Mouse (Mus musculus) forebrain, embryonic 10.5 days (tissue): ENCODE data around the gene Gpd1. TPM values are rescaled to one million over a fixed set of nuclear protein-coding genes. Genes with fewer than 3 reads are reported as not detected.
"Not testable (repeated sequence)": the region's sequence is repeated elsewhere in the genome, so short reads cannot be mapped to it uniquely, and the experiment has no call there.

Experiments used
- DNase-seq: peaks from one replicate; pipeline ENCODE4 v3.0.0-alpha.2; 2017; ENCODE audit warnings: low spot score; ENCODE audit errors: extremely low spot score
- H3K27ac ChIP-seq: fragments of 300-500 bp; sonication (generic); 2 replicates; pipeline ENCODE4 v1.5.1; 2016; ENCODE audit warnings: mild to moderate bottlenecking
- H3K27me3 ChIP-seq: fragments of 300-500 bp; sonication (generic); 2 replicates; pipeline ENCODE4 v1.6.1; 2016; ENCODE audit warnings: mild to moderate bottlenecking; ENCODE audit not compliant: poor library complexity, severe bottlenecking
- H3K36me3 ChIP-seq: fragments of 300-500 bp; sonication (generic); replicated peaks from 2 replicates; pipeline ENCODE4 v1.6.1; 2016; ENCODE audit warnings: mild to moderate bottlenecking, moderate library complexity
- H3K4me1 ChIP-seq: fragments of 300-500 bp; sonication (generic); 2 replicates; pipeline ENCODE4 v1.6.1; 2016
- H3K4me3 ChIP-seq: fragments of 300-500 bp; sonication (generic); 2 replicates; pipeline ENCODE4 v1.5.1; 2016; ENCODE audit warnings: mild to moderate bottlenecking, moderate library complexity
- H3K9me3 ChIP-seq: fragments of 300-500 bp; sonication (generic); 2 replicates; pipeline ENCODE4 v1.6.1; 2016; ENCODE audit warnings: mild to moderate bottlenecking, moderate library complexity
- WGBS: fragments of 180-500 bp; shearing (Covaris S2); methylation state at CpG from one replicate; pipeline ENCODE4 v1.1.7; 2016; 5-methylcytosine and 5-hydroxymethylcytosine counted together
- polyA plus RNA-seq: library from polyadenylated mRNA; unstranded; fragments of >200 nt; fragmentation: Nextera tagmentation; extraction: Ambion mirVana; gene quantifications from 2 replicates; pipeline ENCODE4 v1.2.1, GENCODE M21; 2016

The Gpd1 gene
- polyA plus RNA-seq, 1 experiment from 2014 or later = 0.38 TPM

DNA sequence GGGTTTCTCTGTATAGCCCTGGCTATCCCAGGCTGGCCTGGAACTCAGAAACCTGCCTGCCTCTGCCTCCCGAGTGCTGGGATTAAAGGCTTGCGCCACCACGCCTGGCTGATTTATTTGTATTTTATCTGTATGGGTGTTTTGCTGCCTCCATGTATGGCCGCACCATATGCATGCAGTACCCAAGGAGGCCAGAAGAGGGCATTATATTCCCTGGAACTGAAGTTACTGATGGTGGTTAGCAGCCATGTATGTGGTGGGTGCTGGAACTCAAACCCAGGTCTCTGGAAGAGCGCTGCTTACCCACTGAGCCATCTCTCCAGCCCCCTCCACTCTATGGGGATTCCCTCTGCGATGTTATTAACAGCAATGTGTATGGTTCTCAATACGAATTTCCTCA lies 34.4 kb upstream of the Gpd1 start:
- WGBS = 95% methylated on average over 7 of the region's 7 CpGs
- DNase-seq = no peak
- H3K4me1 ChIP-seq = peaks cover 18% of the 10 kb centered on the region
- H3K9me3 ChIP-seq = no peaks in the 10 kb centered on the region
- H3K4me3 ChIP-seq = no peak overlapping the region
- H3K27ac ChIP-seq = no peak overlapping the region
- H3K36me3 ChIP-seq = no peaks in the 10 kb centered on the region
- peaks cover 10% of the 10 kb centered on the region; the same call in 1 of the 2 replicates for H3K27me3 ChIP-seq

DNA sequence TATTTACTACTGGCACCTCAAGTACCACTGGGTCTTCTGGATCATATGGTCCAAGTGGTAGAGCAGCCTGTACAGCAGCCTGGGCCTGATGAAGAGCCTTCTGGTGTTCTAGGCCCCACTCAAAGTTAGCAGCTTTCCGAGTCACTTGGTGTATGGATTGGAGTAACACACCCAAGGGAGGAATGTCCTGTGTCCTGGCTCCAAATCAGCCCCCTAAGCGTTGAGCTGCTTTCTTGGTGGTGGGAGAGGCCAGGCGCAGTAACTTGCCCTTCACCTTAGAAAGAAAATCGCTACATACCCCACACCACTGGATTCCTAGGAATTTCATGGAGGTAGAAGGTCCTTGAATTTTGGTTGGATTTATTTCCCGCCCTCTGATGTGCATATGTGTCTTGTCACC lies 33.2 kb upstream of the Gpd1 start:
- Histone ChIP-seq H3K27ac (no peak overlapping the region), H3K36me3 (no peaks in the 10 kb centered on the region), H3K4me3 (no peak overlapping the region), H3K4me1 (peaks cover 6% of the 10 kb centered on the region), H3K27me3 (peaks cover 4% of the 10 kb centered on the region; the same call in 1 of the 2 replicates), H3K9me3 (no peaks in the 10 kb centered on the region)
- no peak for DNase-seq
- WGBS = 95% methylated on average over 5 of the region's 5 CpGs

DNA sequence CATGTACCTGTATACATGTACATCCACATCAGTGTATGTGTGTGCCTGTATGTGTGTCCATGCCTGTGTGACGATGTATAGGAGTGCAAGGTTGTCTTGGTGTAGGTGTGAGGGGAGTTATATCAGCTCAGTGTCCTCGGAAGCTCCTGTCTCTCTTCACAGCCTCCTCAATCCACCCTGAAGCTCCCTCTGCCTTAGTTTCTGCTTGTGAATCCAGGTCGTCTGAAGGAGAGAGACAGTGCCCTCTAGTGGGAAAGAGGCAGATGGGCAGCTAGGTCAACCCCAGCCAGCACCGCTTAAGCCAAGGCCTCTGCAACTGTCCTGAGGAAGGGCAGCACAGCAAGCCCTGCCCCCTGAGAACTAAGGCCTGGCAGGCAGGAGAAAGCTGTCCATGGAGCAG lies 28.6 kb upstream of the Gpd1 start:
- peaks cover 21% of the 10 kb centered on the region for H3K4me1 ChIP-seq
- H3K4me3 ChIP-seq = no peak overlapping the region
- peak; percentile 71 for DNase-seq
- H3K27me3 ChIP-seq = peaks cover 38% of the 10 kb centered on the region
- no peak overlapping the region for H3K27ac ChIP-seq
- no peaks in the 10 kb centered on the region for H3K36me3 ChIP-seq
- no peaks in the 10 kb centered on the region for H3K9me3 ChIP-seq
- 6% methylated on average over 4 of the region's 4 CpGs for WGBS

DNA sequence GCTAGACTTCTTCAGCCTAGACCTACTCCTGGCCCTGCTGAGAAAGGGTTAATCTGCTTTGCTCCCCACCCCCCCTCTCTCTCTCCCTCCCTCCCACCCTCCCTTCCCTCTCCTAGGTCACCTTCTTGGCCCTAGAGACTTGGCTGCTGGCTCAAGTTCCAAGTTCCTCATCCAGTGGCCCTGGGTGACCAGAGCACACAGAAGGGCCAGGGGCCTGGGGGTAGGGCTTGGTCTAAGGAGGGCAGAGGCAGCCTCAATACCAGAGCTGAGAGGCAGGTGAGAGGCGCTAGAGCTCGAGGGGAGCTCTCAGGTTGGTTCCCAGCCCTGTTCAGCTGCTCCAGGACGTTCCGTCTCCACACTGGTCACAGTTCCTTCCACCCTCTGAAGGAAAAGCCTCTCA lies 26.4 kb upstream of the Gpd1 start:
- no peak overlapping the region for H3K27ac ChIP-seq
- no peak overlapping the region for H3K4me3 ChIP-seq
- WGBS = 13% methylated on average over 4 of the region's 4 CpGs
- H3K27me3 ChIP-seq = peaks cover 38% of the 10 kb centered on the region
- H3K9me3 ChIP-seq = no peaks in the 10 kb centered on the region
- no peaks in the 10 kb centered on the region for H3K36me3 ChIP-seq
- DNase-seq = no peak
- peaks cover 30% of the 10 kb centered on the region for H3K4me1 ChIP-seq

DNA sequence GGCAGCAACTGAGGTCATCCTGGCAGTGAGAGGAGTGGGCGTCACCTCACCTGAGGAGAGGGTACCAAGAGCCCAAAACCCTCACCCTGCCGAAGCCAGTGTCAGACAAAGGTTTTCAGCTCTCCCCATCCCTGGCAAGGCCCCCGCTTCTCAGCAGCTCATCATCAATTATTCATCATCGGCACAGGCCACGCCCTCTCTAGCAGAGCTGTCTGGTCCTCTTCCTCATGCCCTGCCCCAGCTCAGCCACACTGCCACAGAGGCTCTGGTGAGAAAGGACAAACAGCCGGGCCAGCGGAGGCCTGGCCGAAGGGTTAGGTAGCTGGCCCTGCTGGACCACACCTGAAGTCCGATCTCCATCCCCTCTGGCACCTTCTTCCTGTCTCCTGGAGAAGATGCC lies 25.3 kb upstream of the Gpd1 start:
- WGBS = 63% methylated on average over 9 of the region's 9 CpGs
- H3K27me3 ChIP-seq = peaks cover 46% of the 10 kb centered on the region
- no peak overlapping the region for H3K4me3 ChIP-seq
- no peak for DNase-seq
- peaks cover 30% of the 10 kb centered on the region for H3K4me1 ChIP-seq
- 0 out of 2 replicates have a peak overlapping the region, but pooled peaks have one; percentile 6 for H3K27ac ChIP-seq
- no peaks in the 10 kb centered on the region for H3K36me3 ChIP-seq
- no peaks in the 10 kb centered on the region for H3K9me3 ChIP-seq

DNA sequence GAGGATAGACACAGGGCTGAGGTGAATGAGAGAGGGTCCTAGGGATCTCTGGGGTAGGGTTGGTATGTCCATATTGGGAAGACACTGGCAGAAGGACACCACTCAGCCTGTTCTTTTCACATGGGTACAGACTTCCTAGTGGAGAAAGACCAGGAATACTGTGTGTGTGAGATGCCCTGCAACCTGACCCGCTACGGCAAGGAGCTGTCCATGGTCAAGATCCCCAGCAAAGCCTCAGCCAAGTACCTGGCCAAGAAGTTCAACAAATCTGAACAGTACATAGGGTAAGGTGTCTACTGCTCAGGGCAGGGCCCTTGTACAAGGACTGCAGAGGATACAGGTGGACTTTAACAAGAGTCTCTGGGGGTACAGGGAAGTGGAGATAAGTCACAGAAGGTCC lies 20.0 kb upstream of the Gpd1 start:
- WGBS = 36% methylated on average over 2 of the region's 2 CpGs

DNA sequence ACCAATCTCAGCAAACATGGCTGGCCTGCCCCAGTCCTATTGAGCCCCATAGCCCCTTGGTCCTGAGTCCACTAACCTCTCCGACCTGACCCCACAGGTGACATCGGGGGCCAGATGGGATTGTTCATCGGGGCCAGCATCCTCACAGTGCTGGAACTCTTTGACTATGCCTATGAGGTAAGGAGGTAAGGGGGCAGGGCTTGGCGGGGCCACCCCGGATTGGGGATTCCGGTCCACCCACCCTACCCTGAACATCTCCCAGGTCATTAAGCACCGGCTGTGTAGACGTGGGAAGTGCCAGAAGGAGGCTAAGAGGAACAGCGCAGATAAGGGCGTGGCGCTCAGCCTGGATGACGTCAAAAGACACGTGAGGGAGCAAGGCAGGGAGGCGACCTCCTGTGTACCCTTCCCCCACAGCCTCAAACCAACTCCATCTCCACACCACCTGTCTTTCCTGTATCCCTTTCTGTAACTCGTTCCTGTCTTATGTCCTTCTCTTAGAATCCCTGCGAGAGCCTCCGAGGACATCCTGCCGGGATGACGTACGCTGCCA lies 18.7 kb upstream of the Gpd1 start:
- Histone ChIP-seq H3K36me3 (peaks cover 6% of the 10 kb centered on the region), H3K27ac (no peak overlapping the region), H3K4me3 (peak overlapping the region; percentile 7; the same call in 1 of the 2 replicates), H3K4me1 (peaks cover 50% of the 10 kb centered on the region), H3K27me3 (peaks cover 35% of the 10 kb centered on the region), H3K9me3 (no peaks in the 10 kb centered on the region)
- 38% methylated on average over 20 of the region's 20 CpGs for WGBS
- no peak for DNase-seq

More for the DNA sequence above, 20.0 kb upstream of the Gpd1 start:
- DNase-seq = no peak
- no peaks in the 10 kb centered on the region for H3K9me3 ChIP-seq
- no peak overlapping the region for H3K27ac ChIP-seq
- H3K36me3 ChIP-seq = no peaks in the 10 kb centered on the region
- no peak overlapping the region for H3K4me3 ChIP-seq
- H3K4me1 ChIP-seq = peaks cover 37% of the 10 kb centered on the region
- H3K27me3 ChIP-seq = peaks cover 44% of the 10 kb centered on the region

DNA sequence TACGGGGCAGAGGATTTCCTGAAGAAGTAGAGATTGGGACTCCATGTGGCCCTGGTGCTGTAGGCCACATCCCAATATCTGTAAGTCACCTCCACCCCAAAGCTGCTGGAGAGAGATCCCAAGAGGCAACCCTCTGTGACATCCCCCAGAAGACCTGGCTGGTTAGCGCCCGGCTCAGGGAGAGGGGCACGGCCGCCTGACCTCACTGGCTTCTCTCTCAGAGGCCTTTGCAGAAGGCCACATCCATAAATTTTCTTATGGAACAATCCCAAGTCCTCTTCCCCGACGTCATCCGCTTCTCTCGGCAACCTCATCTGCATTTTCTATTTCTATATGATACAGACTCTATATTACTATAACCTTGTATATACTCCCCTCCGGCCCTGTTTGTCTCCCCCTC lies 17.6 kb upstream of the Gpd1 start:
- Histone ChIP-seq H3K4me1 (peaks cover 52% of the 10 kb centered on the region), H3K4me3 (no peak overlapping the region), H3K27me3 (peaks cover 35% of the 10 kb centered on the region), H3K36me3 (peaks cover 17% of the 10 kb centered on the region), H3K9me3 (no peaks in the 10 kb centered on the region), H3K27ac (no peak overlapping the region)
- DNase-seq = no peak
- 93% methylated on average over 10 of the region's 10 CpGs for WGBS

DNA sequence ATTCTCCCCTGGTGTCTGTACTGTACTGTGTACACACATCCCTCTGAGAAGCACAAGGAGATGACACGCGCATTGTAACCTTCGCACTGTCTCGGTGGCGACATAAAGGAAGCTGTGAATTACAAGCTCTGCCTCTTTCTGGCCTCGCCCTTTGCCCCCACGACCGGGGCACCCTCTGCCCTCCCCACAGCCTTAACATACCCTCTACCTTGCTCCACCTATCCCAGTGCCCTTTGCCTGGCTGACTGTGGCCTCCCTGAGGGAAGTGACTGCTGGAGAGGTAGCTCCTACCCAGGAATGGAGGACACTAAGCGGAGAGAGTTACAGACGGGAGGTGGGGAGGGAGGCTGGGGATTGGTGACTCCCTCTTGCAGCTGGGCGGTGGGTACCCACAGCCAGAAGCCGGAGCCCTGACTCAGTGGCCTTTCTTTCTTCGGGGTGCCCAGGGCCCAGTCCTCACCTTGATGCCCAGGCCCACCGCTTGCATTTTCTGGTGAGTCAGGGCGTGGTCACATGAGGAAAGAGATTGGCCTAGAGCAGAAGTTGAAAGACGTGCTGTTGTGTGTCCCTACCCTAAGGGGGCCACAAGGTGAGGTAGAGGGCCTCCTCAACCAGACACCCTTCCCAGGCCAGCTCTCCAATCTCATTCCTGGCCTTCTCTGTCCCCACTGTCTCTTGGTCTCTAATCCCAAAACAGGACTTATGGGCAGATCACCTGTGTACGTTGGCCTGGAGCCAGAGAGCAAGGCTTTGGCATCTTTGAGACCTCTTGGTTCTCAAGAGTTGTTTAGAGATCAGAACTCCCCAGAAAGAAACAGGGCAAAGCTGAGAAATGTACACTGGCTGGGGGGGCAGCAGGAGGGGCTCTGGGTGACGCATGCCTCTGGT lies 16.9 kb upstream of the Gpd1 start:
- peaks cover 55% of the 10 kb centered on the region for H3K4me1 ChIP-seq

DNA sequence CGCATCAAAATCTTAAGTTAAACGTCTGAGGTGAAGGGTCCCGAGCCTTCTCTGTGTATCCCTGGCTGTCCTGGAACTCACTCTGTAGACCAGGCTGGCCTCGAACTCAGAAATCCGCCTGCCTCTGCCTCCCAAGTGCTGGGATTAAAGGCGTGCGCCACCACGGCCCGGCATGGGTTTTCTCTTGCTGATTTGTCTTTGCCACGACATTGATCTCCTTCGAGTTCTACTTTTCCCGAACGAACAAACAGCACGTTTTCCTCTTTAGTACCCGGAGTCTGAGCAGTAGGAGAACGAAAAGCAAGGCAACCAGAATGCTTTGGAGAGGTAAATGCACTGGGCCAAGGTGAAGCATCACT lies 15.7 kb upstream of the Gpd1 start:
- peak overlapping the region; percentile 99 for H3K27ac ChIP-seq
- DNase-seq, H3K9me3 ChIP-seq: not testable (repeated sequence)
- H3K4me1 ChIP-seq = peaks cover 55% of the 10 kb centered on the region
- 49% methylated on average over 16 of the region's 16 CpGs for WGBS
- peaks cover 31% of the 10 kb centered on the region for H3K27me3 ChIP-seq
- peaks cover 32% of the 10 kb centered on the region for H3K36me3 ChIP-seq
- peak overlapping the region; percentile 90 for H3K4me3 ChIP-seq

More for the DNA sequence above, 16.9 kb upstream of the Gpd1 start:
- H3K36me3 ChIP-seq = peaks cover 22% of the 10 kb centered on the region
- no peak for DNase-seq
- no peaks in the 10 kb centered on the region for H3K9me3 ChIP-seq
- no peak overlapping the region for H3K27ac ChIP-seq
- H3K4me3 ChIP-seq = no peak overlapping the region
- WGBS = 89% methylated on average over 18 of the region's 18 CpGs
- peaks cover 35% of the 10 kb centered on the region for H3K27me3 ChIP-seq

DNA sequence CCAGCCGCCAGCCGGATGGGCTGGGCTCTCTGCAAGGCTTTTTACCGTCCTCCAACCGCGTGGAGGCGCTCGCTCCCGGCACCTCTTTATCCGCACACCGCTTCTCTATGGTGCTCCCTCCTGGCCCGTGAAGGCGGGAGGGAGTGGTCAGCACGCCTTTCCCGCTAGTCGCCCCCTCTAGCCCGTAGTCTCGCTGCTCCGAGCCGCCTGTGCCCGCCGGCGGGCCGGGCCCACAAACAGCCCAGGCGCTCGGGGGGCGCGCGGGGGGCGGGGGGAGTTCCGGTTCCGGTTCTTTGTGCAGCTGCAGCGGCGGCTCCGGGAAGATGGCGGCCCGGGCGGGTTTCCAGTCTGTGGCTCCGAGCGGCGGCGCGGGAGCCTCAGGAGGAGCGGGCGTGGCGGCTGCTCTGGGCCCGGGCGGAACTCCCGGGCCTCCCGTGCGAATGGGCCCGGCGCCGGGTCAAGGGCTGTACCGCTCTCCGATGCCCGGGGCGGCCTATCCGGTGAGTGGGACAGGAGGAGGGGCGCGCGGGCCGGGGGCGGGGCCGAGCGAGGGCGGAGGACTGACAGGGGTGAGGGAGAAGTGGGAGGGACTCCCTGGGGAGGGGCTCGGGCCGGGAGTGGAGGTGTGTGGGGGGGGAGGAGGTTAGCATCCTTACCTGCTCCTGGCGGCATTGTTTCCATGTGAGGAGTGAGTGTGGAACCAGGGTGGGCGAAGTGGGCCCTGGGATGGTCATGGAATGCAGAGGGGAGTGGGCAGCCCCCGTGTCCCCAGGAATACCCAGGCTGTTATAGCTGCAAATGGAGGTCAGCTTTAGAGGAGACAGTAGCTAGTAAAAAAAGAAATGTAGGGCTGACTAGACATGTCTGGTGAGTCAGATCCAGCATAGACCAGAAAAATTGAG lies 15.1 kb upstream of the Gpd1 start, which contains the start of gene Smarcd1:
Gene Smarcd1, plus strand, starts transcription at position 131 of the 902 bp plus-strand sequence.
- under 1% methylated on average over 70 of the region's 71 CpGs for WGBS

DNA sequence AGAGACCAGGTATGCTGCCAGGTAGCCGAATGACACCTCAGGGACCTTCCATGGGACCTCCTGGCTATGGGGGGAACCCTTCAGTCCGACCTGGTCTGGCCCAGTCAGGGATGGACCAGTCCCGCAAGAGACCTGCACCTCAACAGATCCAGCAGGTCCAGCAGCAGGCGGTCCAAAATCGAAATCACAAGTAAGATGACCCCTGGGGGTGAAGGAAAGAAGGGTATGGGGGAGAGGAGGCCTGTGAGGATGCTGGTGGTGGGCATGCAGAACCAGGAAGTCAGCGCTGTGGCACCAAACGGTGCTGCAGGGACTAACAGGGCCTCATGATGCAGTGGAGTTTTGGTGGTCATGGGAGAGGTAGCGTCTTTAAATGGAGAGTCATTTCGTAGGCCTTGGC lies 14.2 kb upstream of the Gpd1 start:
- H3K27ac ChIP-seq = peak overlapping the region; percentile 99

More for the DNA sequence above, 15.1 kb upstream of the Gpd1 start, which contains the start of gene Smarcd1:
- peaks cover 55% of the 10 kb centered on the region for H3K4me1 ChIP-seq
- peak within 1 kb of the TSS; percentile 90 for H3K4me3 ChIP-seq
- H3K9me3 ChIP-seq = no peaks in the 10 kb centered on the region
- peak within 1 kb of the TSS; percentile 99 for H3K27ac ChIP-seq
- H3K36me3 ChIP-seq = peaks cover 39% of the 10 kb centered on the region
- peaks cover 24% of the 10 kb centered on the region for H3K27me3 ChIP-seq
- peak; percentile 98 for DNase-seq

More for the DNA sequence above, 14.2 kb upstream of the Gpd1 start:
- Histone ChIP-seq H3K4me3 (peak overlapping the region; percentile 90), H3K36me3 (peaks cover 47% of the 10 kb centered on the region), H3K27me3 (peaks cover 16% of the 10 kb centered on the region), H3K4me1 (peaks cover 55% of the 10 kb centered on the region), H3K9me3 (no peaks in the 10 kb centered on the region)
- DNase-seq = no peak
- WGBS = 65% methylated on average over 9 of the region's 9 CpGs
